Mouse (Mus musculus) MN1 (cell line): ENCODE results near the gene Rab37.

Experiments
- DNase-seq: peaks from one replicate; pipeline ENCODE4 v3.0.0-alpha.2; 2016; ENCODE audit warnings: low spot score

Gene Rab37

GRCm38 (mm10) chr11:115197558-115197957 is 106.3 kb downstream of the Rab37 start:
- no peak for DNase-seq

- DNase-seq = no peak
Measured at GRCm38 (mm10) chr11:115198932-115199384, 107.7 kb downstream of the Rab37 start.

GRCm38 (mm10) chr11:115200520-115200919 is 109.3 kb downstream of the Rab37 start:
- DNase-seq = no peak

DNA sequence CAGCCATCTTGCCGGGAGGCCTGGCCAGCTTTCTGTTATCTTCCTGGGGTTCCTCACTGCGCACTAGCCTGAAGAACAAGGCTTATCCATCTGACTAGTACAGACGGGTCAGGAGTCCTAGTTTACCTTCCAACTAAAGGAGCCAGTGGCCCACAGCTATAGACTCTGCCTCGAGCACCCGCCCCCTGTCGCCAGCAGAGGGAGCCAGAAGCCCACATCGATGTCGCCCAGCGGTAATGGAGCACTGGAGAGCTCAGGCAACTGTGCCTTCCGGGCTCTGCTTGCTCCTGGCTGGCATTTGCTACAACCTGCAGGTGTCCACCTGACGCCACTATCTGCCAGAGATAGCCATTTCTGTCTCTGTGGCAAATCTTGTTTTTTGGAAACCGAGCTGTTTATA is 111.1 kb downstream of the Rab37 start:
- DNase-seq = peak; percentile 83

DNA sequence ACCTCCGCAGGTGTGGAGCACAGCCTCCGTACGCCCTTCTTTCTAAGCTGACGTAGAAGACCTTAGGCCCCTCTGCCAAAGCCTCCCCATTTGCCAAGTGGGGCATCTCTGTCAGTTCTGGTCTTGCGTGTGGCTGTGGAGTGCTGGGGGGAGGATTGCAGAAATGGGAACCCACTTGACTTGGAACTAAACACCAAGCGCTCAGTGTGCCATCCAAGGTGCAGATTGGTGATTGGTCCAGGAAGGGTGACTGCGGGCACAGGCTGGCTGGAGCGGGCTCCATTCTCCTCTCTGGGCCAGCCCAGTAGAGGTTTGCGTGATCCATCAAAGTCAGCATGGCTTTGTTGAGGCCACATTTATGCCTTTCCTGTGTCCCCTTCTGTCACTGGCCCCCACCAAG is 111.5 kb downstream of the Rab37 start:
- no peak for DNase-seq

DNA sequence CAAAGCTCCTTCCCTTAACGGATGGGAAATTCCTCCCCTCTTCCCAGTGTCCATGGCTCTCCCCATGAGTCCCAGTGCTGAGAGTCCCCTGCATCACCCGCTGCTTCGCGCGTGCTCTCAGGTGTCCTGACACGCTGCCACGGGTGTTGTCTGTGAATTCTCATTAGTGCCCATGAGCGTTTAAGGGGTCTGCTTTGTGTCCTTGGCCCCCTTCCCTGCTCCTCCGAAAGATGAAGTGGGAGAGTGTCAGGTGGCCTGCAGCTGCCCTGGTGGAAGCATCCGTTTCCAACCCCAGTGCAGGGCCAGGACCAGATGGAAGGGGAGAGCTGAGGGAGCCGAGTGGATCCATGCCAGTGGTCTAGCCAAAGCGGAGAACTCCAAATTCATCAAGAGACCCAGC is 116.9 kb downstream of the Rab37 start:
- no peak for DNase-seq

- DNase-seq = no peak
Measured at GRCm38 (mm10) chr11:115208776-115209732, 117.8 kb downstream of the Rab37 start.

- no peak for DNase-seq
Measured at GRCm38 (mm10) chr11:115209958-115210357, 118.7 kb downstream of the Rab37 start.
